ENCODE assay signal across 17 mouse cellular contexts in genomic region chr12:65480829-65481228, GRCm38 (mm10).
"Had no signal": no experiment of that assay in that cellular context is flagged by ENCODE, and none has a peak within 500 bp of the region (broad histone marks: within the 10 kb centered on the region; RNA-seq: fewer than 3 reads in every experiment).

No protein-coding gene starts in this region.

- DNase-seq: gastrocnemius, postnatal 14 days; gastrocnemius, postnatal 36 days; heart, adult 11 months; heart, adult 2 months; heart, postnatal 14 days; heart, postnatal 36 days; kidney, adult 11 months; kidney, adult 2 months; kidney, adult 9 months; kidney, postnatal 14 days; kidney, postnatal 36 days; layer of hippocampus, adult 9-11 months; layer of hippocampus, postnatal 36 days; left cerebral cortex, postnatal 4 days had no signal

- ATAC-seq: hindbrain, postnatal 0 days; intestine, embryonic 16.5 days; liver, embryonic 12.5 days had no signal
